Mouse (Mus musculus): Measurements from ENCODE around the gene AU022252. TPM values are rescaled to one million over a fixed set of nuclear protein-coding genes. Genes with fewer than 3 reads are reported as not detected.

The AU022252 gene
- polyA plus RNA-seq, 1 experiment = 11.9 TPM

DNA sequence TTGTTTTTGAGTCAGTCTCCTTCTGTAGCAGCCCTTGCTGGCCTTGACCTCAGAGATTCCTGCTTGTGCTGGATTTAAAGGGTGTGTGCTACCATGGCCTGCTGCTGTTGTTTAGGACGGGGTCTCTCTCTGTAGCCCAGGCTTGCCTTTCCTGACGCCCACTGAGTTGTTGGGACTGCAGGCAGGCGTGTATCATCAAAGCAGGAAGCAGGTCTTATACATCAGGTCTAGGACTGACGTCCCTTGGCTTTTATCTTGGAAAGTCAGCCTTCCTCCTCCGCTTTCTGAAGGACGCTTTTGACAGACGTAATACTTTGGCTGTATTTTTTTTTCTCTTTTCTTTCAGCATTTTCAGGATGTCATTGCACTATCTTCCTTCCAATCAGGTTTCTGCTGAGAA is 66.6 kb downstream of the AU022252 start:
- Histone ChIP-seq H3K27me3 (ENCODE audit: control insufficient read depth, insufficient read depth, low read length) (no peaks in the 10 kb centered on the region), H3K4me3 (replicated peaks; ENCODE audit: insufficient read depth, low read depth, low read length) (no peak overlapping the region), H3K4me1 (ENCODE audit: control insufficient read depth, insufficient read depth, low read length) (no peaks in the 10 kb centered on the region), H3K27ac (ENCODE audit: insufficient read depth, low read length) (no peak overlapping the region)
- TF ChIP-seq POLR2A (IDR thresholded peaks at IDR 0.05; ENCODE audit: borderline replicate concordance, insufficient read depth, low read length) = no peak
- TF ChIP-seq CTCF (IDR thresholded peaks at IDR 0.05; ENCODE audit: borderline replicate concordance, insufficient read depth, low read depth, low read length) = no peak
- 90% methylated on average over 7 of the region's 7 CpGs for WGBS
- DNase-seq = no peak

DNA sequence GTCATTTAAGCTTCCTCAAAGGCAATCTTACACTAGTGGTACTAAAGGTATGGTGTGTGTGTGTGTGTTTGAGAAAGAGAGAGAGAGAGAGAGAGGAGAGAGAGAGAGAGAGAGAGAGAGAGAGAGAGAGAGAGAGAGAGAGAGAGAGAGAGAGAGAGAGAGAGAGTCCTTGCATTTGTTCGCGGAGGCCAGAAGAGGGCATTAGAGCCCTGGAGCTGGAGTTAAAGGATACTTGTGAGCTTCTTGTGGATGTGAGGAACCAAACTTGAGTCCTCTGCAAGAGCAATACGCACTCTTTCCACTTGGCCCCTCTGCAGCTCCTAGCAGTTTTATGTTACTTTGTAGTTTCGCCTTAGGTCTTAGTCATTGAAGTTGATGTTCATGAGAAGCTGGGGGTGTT is 69.5 kb downstream of the AU022252 start:
- 77% methylated on average over 4 of the region's 4 CpGs for WGBS
- H3K27me3 ChIP-seq (ENCODE audit: control insufficient read depth, insufficient read depth, low read length) = no peaks in the 10 kb centered on the region
- no peak for DNase-seq
- TF ChIP-seq POLR2A (IDR thresholded peaks at IDR 0.05; ENCODE audit: borderline replicate concordance, insufficient read depth, low read length) (no peak), CTCF (IDR thresholded peaks at IDR 0.05; ENCODE audit: borderline replicate concordance, insufficient read depth, low read depth, low read length) (no peak)
- no peaks in the 10 kb centered on the region for H3K4me1 ChIP-seq (ENCODE audit: control insufficient read depth, insufficient read depth, low read length)
- H3K4me3 ChIP-seq (replicated peaks; ENCODE audit: insufficient read depth, low read depth, low read length) = no peak overlapping the region
- H3K27ac ChIP-seq (ENCODE audit: insufficient read depth, low read length) = no peak overlapping the region

- TF ChIP-seq CTCF (IDR thresholded peaks at IDR 0.05; ENCODE audit: borderline replicate concordance, insufficient read depth, low read depth, low read length) = no peak
- TF ChIP-seq POLR2A (IDR thresholded peaks at IDR 0.05; ENCODE audit: borderline replicate concordance, insufficient read depth, low read length) = no peak
- 66% methylated on average over 3 of the region's 3 CpGs for WGBS
- no peak for DNase-seq
Measured at GRCm38 (mm10) chr4:119161358-119161757, 71.2 kb downstream of the AU022252 start.

GRCm38 (mm10) chr4:119157891-119158290 is 74.6 kb downstream of the AU022252 start:
- WGBS = 88% methylated on average over 5 of the region's 5 CpGs

More at GRCm38 (mm10) chr4:119161358-119161757, 71.2 kb downstream of the AU022252 start:
- no peaks in the 10 kb centered on the region for H3K27me3 ChIP-seq (ENCODE audit: control insufficient read depth, insufficient read depth, low read length)
- H3K4me1 ChIP-seq (ENCODE audit: control insufficient read depth, insufficient read depth, low read length) = no peaks in the 10 kb centered on the region
- H3K4me3 ChIP-seq (replicated peaks; ENCODE audit: insufficient read depth, low read depth, low read length) = no peak overlapping the region
- no peak overlapping the region for H3K27ac ChIP-seq (ENCODE audit: insufficient read depth, low read length)

DNA sequence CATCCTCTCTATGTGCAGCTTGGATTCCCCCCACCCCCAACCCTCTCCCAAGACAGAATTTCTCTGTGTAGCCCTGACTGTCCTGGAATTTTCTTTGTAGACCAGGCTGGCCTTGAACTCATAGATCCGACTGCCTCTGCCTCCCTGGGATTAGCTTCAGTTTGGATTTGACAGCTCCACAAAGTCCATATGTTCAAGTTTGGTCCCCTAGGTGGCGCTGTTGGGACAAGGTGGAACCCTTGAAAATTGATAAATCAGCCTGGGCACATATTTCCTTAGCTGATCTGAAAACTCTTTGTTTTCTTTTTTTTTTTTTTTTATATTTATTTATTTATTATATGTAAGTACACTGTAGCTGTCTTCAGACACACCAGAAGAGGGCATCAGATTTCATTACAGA is 75.3 kb downstream of the AU022252 start:
- H3K4me3 ChIP-seq (replicated peaks; ENCODE audit: insufficient read depth, low read depth, low read length) = no peak overlapping the region
- no peak overlapping the region for H3K27ac ChIP-seq (ENCODE audit: insufficient read depth, low read length)
- H3K27me3 ChIP-seq (ENCODE audit: control insufficient read depth, insufficient read depth, low read length) = no peaks in the 10 kb centered on the region
- 26% methylated on average over 2 of the region's 2 CpGs for WGBS
- no peaks in the 10 kb centered on the region for H3K4me1 ChIP-seq (ENCODE audit: control insufficient read depth, insufficient read depth, low read length)
- no peak for TF ChIP-seq POLR2A (IDR thresholded peaks at IDR 0.05; ENCODE audit: borderline replicate concordance, insufficient read depth, low read length)
- TF ChIP-seq CTCF (IDR thresholded peaks at IDR 0.05; ENCODE audit: borderline replicate concordance, insufficient read depth, low read depth, low read length) = peak; percentile 34; the same call in 1 of the 2 replicates
- DNase-seq = peak in 1 of 2 experiments; percentile 46

More at GRCm38 (mm10) chr4:119157891-119158290, 74.6 kb downstream of the AU022252 start:
- TF ChIP-seq POLR2A (IDR thresholded peaks at IDR 0.05; ENCODE audit: borderline replicate concordance, insufficient read depth, low read length) = no peak
- no peak for TF ChIP-seq CTCF (IDR thresholded peaks at IDR 0.05; ENCODE audit: borderline replicate concordance, insufficient read depth, low read depth, low read length)
- Histone ChIP-seq H3K4me1 (ENCODE audit: control insufficient read depth, insufficient read depth, low read length) (no peaks in the 10 kb centered on the region), H3K27me3 (ENCODE audit: control insufficient read depth, insufficient read depth, low read length) (no peaks in the 10 kb centered on the region), H3K27ac (ENCODE audit: insufficient read depth, low read length) (no peak overlapping the region), H3K4me3 (replicated peaks; ENCODE audit: insufficient read depth, low read depth, low read length) (no peak overlapping the region)
- no peak for DNase-seq

Other genes starting within 250 kb of the AU022252 start
- 121 and 125 TPM in 2 replicates for gene Slc2a1, start 124.0 kb downstream of the AU022252 start, polyA plus RNA-seq (2012; rRNA removed)
- 6.4 and 10.0 TPM in 2 replicates for gene Zfp691, start 58.5 kb downstream of the AU022252 start, polyA plus RNA-seq (2012; rRNA removed)
- 0.22 and 0.28 TPM in 2 replicates for gene Ermap, start 42.7 kb downstream of the AU022252 start, polyA plus RNA-seq (2012; rRNA removed)
- 25.7 and 26.4 TPM in 2 replicates for gene Svbp, start 37.4 kb downstream of the AU022252 start, polyA plus RNA-seq (2012; rRNA removed)
- 0.82 and 0.92 TPM in 2 replicates for gene Tmem269, start 14.5 kb downstream of the AU022252 start, polyA plus RNA-seq (2012; rRNA removed)
- gene P3h1, start 203 bp upstream of the AU022252 start, polyA plus RNA-seq (2012; rRNA removed) = 12.3 and 14.7 TPM in 2 replicates
- 0.20 and 0.32 TPM in 2 replicates for gene Cldn19, start 22.7 kb upstream of the AU022252 start, polyA plus RNA-seq (2012; rRNA removed)
- gene Ybx1, start 61.9 kb upstream of the AU022252 start, polyA plus RNA-seq (2012; rRNA removed) = 182 and 189 TPM in 2 replicates
- 26.3 and 26.5 TPM in 2 replicates for gene Ppih, start 87.8 kb upstream of the AU022252 start, polyA plus RNA-seq (2012; rRNA removed)
- 8.8 and 9.7 TPM in 2 replicates for gene Ccdc30, start 182.8 kb upstream of the AU022252 start, polyA plus RNA-seq (2012; rRNA removed)
- gene Ppcs, start 189.7 kb upstream of the AU022252 start, polyA plus RNA-seq (2012; rRNA removed) = 14.1 and 16.1 TPM in 2 replicates
- 0.64 and 0.81 TPM in 2 replicates for gene Zmynd12, start 190.1 kb upstream of the AU022252 start, polyA plus RNA-seq (2012; rRNA removed)